Mouse (Mus musculus) brain, embryonic 18.5 days (tissue): ENCODE data around the gene Tctn3.

ENCODE experiments used
- DNase-seq: peaks from one replicate; pipeline ENCODE4 v3.0.0-alpha.2; 2012; ENCODE audit warnings: low read depth, low spot score

Tctn3 gene

GRCm38 (mm10) chr19:40555136-40555535 is 56.9 kb downstream of the Tctn3 start:
- DNase-seq, result no peak

GRCm38 (mm10) chr19:40554343-40554742 is 57.7 kb downstream of the Tctn3 start:
- no peak for DNase-seq

GRCm38 (mm10) chr19:40553849-40554248 is 58.2 kb downstream of the Tctn3 start:
- no peak for DNase-seq

GRCm38 (mm10) chr19:40553014-40553789 is 58.8 kb downstream of the Tctn3 start:
- DNase-seq, result no peak

- no peak for DNase-seq
Observed at GRCm38 (mm10) chr19:40549516-40550135, 62.4 kb downstream of the Tctn3 start.

GRCm38 (mm10) chr19:40548796-40549515 is 63.1 kb downstream of the Tctn3 start:
- DNase-seq, result no peak

- DNase-seq, result no peak
Observed at GRCm38 (mm10) chr19:40548386-40548785, 63.6 kb downstream of the Tctn3 start.
